Mouse (Mus musculus) G1E (cell line): ENCODE measurements around the gene Zfp408.

ENCODE experiments used
- CTCF ChIP-seq: IDR thresholded peaks from 2 replicates; pipeline ENCODE4 v1.5.1; 2012; ENCODE audit warnings: low read depth, low read length, inconsistent platforms, mixed read lengths
- GATA1 ChIP-seq: IDR thresholded peaks from 2 replicates; pipeline ENCODE4 v1.6.1; 2012; ENCODE audit warnings: borderline replicate concordance, low read length, inconsistent platforms, mixed read lengths
- GATA2 ChIP-seq: IDR thresholded peaks from 2 replicates; pipeline ENCODE4 v1.6.1; 2012; ENCODE audit warnings: low read depth, low read length, inconsistent platforms, borderline replicate concordance
- POLR2AphosphoS5 ChIP-seq: IDR thresholded peaks from 2 replicates; pipeline ENCODE4 v1.6.1; 2012; ENCODE audit warnings: low read depth, low read length, inconsistent platforms; ENCODE audit not compliant: insufficient replicate concordance
- TAL1 ChIP-seq: conservative IDR thresholded peaks from 2 replicates; pipeline ENCODE4 v1.6.1; 2012; ENCODE audit warnings: low read depth, low read length, inconsistent platforms, mixed read lengths

- TF ChIP-seq CTCF = no peak
- no peak for TF ChIP-seq GATA1
- no peak for TF ChIP-seq POLR2AphosphoS5
- no peak for TF ChIP-seq GATA2
- no peak for TF ChIP-seq TAL1
These were observed 18.2 kb upstream of the Zfp408 start for GRCm38 (mm10) chr2:91667747-91668146.
